In the genomic region with DNA sequence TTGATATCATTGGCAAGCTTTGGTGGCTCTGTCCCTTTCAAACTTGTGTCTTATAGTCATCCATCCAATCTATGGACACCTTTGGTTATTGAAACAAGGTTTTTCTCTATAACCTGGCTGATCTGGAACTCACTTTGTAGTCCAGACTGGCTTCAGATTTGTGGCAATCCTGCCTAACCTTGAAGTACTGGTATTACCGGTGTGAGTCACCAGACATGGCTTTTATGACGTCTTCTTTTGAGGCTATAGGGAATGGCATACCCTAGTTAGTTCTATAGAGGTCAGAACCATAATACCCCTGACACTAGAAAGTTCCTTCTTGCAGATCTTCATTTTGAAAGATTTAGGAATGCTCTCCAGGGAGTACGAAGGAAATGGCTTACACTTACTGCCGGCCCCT, we compare ENCODE assay signal across 23 mouse cellular contexts.
DNase-seq lines count a peak whose midpoint lies in the region; ATAC-seq and TF ChIP-seq lines count a peak whose summit lies in the region.
"Had no signal": no experiment of that assay in that cellular context is flagged by ENCODE, and none has a peak within 500 bp of the region (broad histone marks: within the 10 kb centered on the region; RNA-seq: fewer than 3 reads in every experiment).

No protein-coding gene starts in this region.

- H3K27ac ChIP-seq in heart, adult 2 months: peak overlapping the region; percentile 90
- no peak overlapping the region for H3K27ac ChIP-seq in heart, embryonic 12.5 days (ENCODE audit: poor library complexity, severe bottlenecking)
- 0 out of 2 replicates have a peak overlapping the region, but pooled peaks have one; percentile 13 for H3K27ac ChIP-seq in kidney, postnatal 0 days
- H3K27ac ChIP-seq in stomach, embryonic 16.5 days (ENCODE audit: low read length): peak overlapping the region; percentile 96; the same call in 1 of the 2 replicates
- H3K27ac ChIP-seq: forebrain, embryonic 13.5 days; hindbrain, embryonic 13.5 days; liver, embryonic 12.5 days; midbrain, embryonic 15.5 days; neural tube, embryonic 12.5 days had no signal

- H3K79me2 ChIP-seq in heart, adult 2 months (replicated peaks; ENCODE audit: control insufficient read depth, insufficient read depth, low read length): no peaks in the 10 kb centered on the region

- ATAC-seq in heart, embryonic 12.5 days (ENCODE audit: insufficient number of reproducible peaks, low FRiP score): no peak
- ATAC-seq in kidney, postnatal 0 days (replicated peaks; ENCODE audit: low FRiP score, low read depth): no peak
- no peak for ATAC-seq in stomach, embryonic 16.5 days (ENCODE audit: insufficient read depth, low FRiP score)
- ATAC-seq: CD4-positive, CD25-positive, alpha-beta regulatory T cell, adult 4 months; forebrain, embryonic 13.5 days; liver, embryonic 12.5 days; midbrain, embryonic 15.5 days had no signal

- TF ChIP-seq POLR2A in heart, adult 2 months (IDR thresholded peaks at IDR 0.05; ENCODE audit: insufficient read depth, low read depth, low read length): no peak

- 83% methylated on average over 4 of the region's 4 CpGs for WGBS in heart, adult 2 months
- 91% methylated on average over 4 of the region's 4 CpGs for WGBS in heart, embryonic 12.5 days
- 73% methylated on average over 4 of the region's 4 CpGs for WGBS in kidney, postnatal 0 days
- 79% methylated on average over 4 of the region's 4 CpGs for WGBS in stomach, embryonic 16.5 days

- H3K4me3 ChIP-seq in heart, adult 2 months: no peak overlapping the region
- H3K4me3 ChIP-seq in heart, embryonic 12.5 days: no peak overlapping the region
- no peak overlapping the region for H3K4me3 ChIP-seq in kidney, postnatal 0 days (replicated peaks; ENCODE audit: low read depth, low read length)
- H3K4me3 ChIP-seq in stomach, embryonic 16.5 days (replicated peaks; ENCODE audit: low read length): no peak overlapping the region
- H3K4me3 ChIP-seq: embryonic facial prominence, embryonic 12.5 days; forebrain, embryonic 13.5 days; hindbrain, embryonic 13.5 days; layer of hippocampus, adult 2 months; liver, embryonic 12.5 days; midbrain, embryonic 15.5 days; neural tube, embryonic 12.5 days had no signal

- H3K4me1 ChIP-seq in heart, adult 2 months (ENCODE audit: control insufficient read depth, insufficient read depth, low read length): peaks cover 21% of the 10 kb centered on the region
- H3K4me1 ChIP-seq in heart, embryonic 12.5 days (replicated peaks): peaks cover 43% of the 10 kb centered on the region
- peaks cover 42% of the 10 kb centered on the region for H3K4me1 ChIP-seq in kidney, postnatal 0 days (replicated peaks; ENCODE audit: insufficient read depth, low read length)
- H3K4me1 ChIP-seq in stomach, embryonic 16.5 days (ENCODE audit: control insufficient read depth, insufficient read depth, low read length): peaks cover 50% of the 10 kb centered on the region
- H3K4me1 ChIP-seq: midbrain, embryonic 15.5 days had no signal

- intact Hi-C loops in heart, adult 2 months (cut with DNase I): loop anchor here (2.0 kb wide), 1 partner anchor 31 kb away; no protein-coding TSS in a partner anchor

- no peak for TF ChIP-seq CTCF in heart, adult 2 months (IDR thresholded peaks at IDR 0.05)
- TF ChIP-seq CTCF in kidney, postnatal 0 days (IDR thresholded peaks at IDR 0.05; ENCODE audit: low read depth): no peak

- H3K27me3 ChIP-seq in heart, adult 2 months (ENCODE audit: control insufficient read depth, insufficient read depth, low read length): no peaks in the 10 kb centered on the region
- no peaks in the 10 kb centered on the region for H3K27me3 ChIP-seq in heart, embryonic 12.5 days (replicated peaks)
- H3K27me3 ChIP-seq in kidney, postnatal 0 days (ENCODE audit: insufficient read depth, low read length): no peaks in the 10 kb centered on the region
- H3K27me3 ChIP-seq in stomach, embryonic 16.5 days (ENCODE audit: control insufficient read depth, insufficient read depth, low read length): no peaks in the 10 kb centered on the region
- H3K27me3 ChIP-seq: embryonic facial prominence, embryonic 12.5 days; forebrain, embryonic 13.5 days; hindbrain, embryonic 13.5 days; liver, embryonic 12.5 days; midbrain, embryonic 15.5 days; neural tube, embryonic 12.5 days had no signal

- peaks cover 40% of the 10 kb centered on the region for H3K36me3 ChIP-seq in heart, adult 2 months (ENCODE audit: control insufficient read depth, insufficient read depth, low read length)
- peaks cover 11% of the 10 kb centered on the region for H3K36me3 ChIP-seq in heart, embryonic 12.5 days
- 0 out of 2 replicates have a peak, but pooled peaks cover 2% of the 10 kb centered on the region for H3K36me3 ChIP-seq in kidney, postnatal 0 days (ENCODE audit: insufficient read depth, low read length)
- H3K36me3 ChIP-seq in stomach, embryonic 16.5 days (ENCODE audit: control insufficient read depth, insufficient read depth, low read length): peaks cover 6% of the 10 kb centered on the region; the same call in 1 of the 2 replicates
- H3K36me3 ChIP-seq: midbrain, embryonic 15.5 days had no signal

- H3K9ac ChIP-seq in heart, adult 2 months (ENCODE audit: low read depth, low read length): no peak overlapping the region
- no peak overlapping the region for H3K9ac ChIP-seq in heart, embryonic 12.5 days
- no peak overlapping the region for H3K9ac ChIP-seq in kidney, postnatal 0 days (ENCODE audit: low read depth, low read length)
- no peak overlapping the region for H3K9ac ChIP-seq in stomach, embryonic 16.5 days (ENCODE audit: low read length)
- H3K9ac ChIP-seq: embryonic facial prominence, embryonic 12.5 days; forebrain, embryonic 13.5 days; hindbrain, embryonic 13.5 days; liver, embryonic 12.5 days; midbrain, embryonic 15.5 days; neural tube, embryonic 12.5 days had no signal

- no peak overlapping the region for H3K4me2 ChIP-seq in heart, embryonic 12.5 days
- no peak overlapping the region for H3K4me2 ChIP-seq in kidney, postnatal 0 days (ENCODE audit: low read length)
- H3K4me2 ChIP-seq in stomach, embryonic 16.5 days (ENCODE audit: low read depth, low read length): no peak overlapping the region
- H3K4me2 ChIP-seq: embryonic facial prominence, embryonic 12.5 days; forebrain, embryonic 13.5 days; hindbrain, embryonic 13.5 days; liver, embryonic 12.5 days; midbrain, embryonic 15.5 days; neural tube, embryonic 12.5 days had no signal

- H3K9me3 ChIP-seq in heart, embryonic 12.5 days (replicated peaks): no peaks in the 10 kb centered on the region
- no peaks in the 10 kb centered on the region for H3K9me3 ChIP-seq in kidney, postnatal 0 days (replicated peaks; ENCODE audit: low read length)
- H3K9me3 ChIP-seq in stomach, embryonic 16.5 days (replicated peaks; ENCODE audit: control insufficient read depth, low read length): no peaks in the 10 kb centered on the region
- H3K9me3 ChIP-seq: embryonic facial prominence, embryonic 12.5 days; forebrain, embryonic 13.5 days; hindbrain, embryonic 13.5 days; liver, embryonic 12.5 days; midbrain, embryonic 15.5 days; neural tube, embryonic 12.5 days had no signal

- no peak for DNase-seq in heart, adult 2 months
- no peak for DNase-seq in kidney, postnatal 0 days (ENCODE audit: low spot score)
- DNase-seq in kidney, adult 18-20 months: no peak
- peak; percentile 59 for DNase-seq in gonadal fat pad, adult 2 months (ENCODE audit: low read depth)
- DNase-seq in cerebellum, adult 9-11 months: no peak
- DNase-seq: adrenal gland, postnatal 14 days; cerebellum, adult 8-10 months; heart, postnatal 36 days; kidney, adult 9 months; lung, adult 18-20 months; lung, postnatal 4 days; right cerebral cortex, postnatal 14 days; thymus, postnatal 36 days had no signal

- no peak for TF ChIP-seq EP300 in heart, adult 2 months (IDR thresholded peaks at IDR 0.05; ENCODE audit: insufficient read depth, low read depth, low read length)
